Mouse (Mus musculus): ENCODE results near the gene Olfr286.

Olfr286 gene

GRCm38 (mm10) chr15:98234350-98234749, at the start of gene Olfr286:
Olfr286 (minus strand) TSS chr15:98234450.
- no peak for DNase-seq (ENCODE audit: low read depth, low spot score)

- DNase-seq (ENCODE audit: low read depth, low spot score): no peak
These were observed 23.5 kb upstream of the Olfr286 start for GRCm38 (mm10) chr15:98257776-98258175.

- no peak for DNase-seq (ENCODE audit: low read depth, low spot score)
These were observed 22.9 kb upstream of the Olfr286 start, which contains the start of gene H1fnt for GRCm38 (mm10) chr15:98257193-98257592. H1fnt (minus strand) TSS chr15:98257293.

GRCm38 (mm10) chr15:98256271-98256670, 22.0 kb upstream of the Olfr286 start:
- peak; percentile 26 for DNase-seq (ENCODE audit: low read depth, low spot score)

GRCm38 (mm10) chr15:98235442-98235841, 1.2 kb upstream of the Olfr286 start:
- DNase-seq (ENCODE audit: low read depth, low spot score): no peak

GRCm38 (mm10) chr15:98226096-98226495, 8.2 kb downstream of the Olfr286 start:
- DNase-seq (ENCODE audit: low read depth, low spot score): no peak

- no peak for DNase-seq (ENCODE audit: low read depth, low spot score)
These were observed 8.6 kb downstream of the Olfr286 start for GRCm38 (mm10) chr15:98225610-98226009.

GRCm38 (mm10) chr15:98222377-98222776, 11.9 kb downstream of the Olfr286 start:
- no peak for DNase-seq (ENCODE audit: low read depth, low spot score)

GRCm38 (mm10) chr15:98220877-98221276, 13.4 kb downstream of the Olfr286 start, which contains the start of the genes Gm44579 and Olfr287:
Gm44579 (minus strand) TSS chr15:98220977.
Olfr287 (minus strand) TSS chr15:98221056.
- DNase-seq (ENCODE audit: low read depth, low spot score): no peak

- DNase-seq (ENCODE audit: low read depth, low spot score): no peak
These were observed 20.1 kb downstream of the Olfr286 start for GRCm38 (mm10) chr15:98214130-98214529.

- DNase-seq (ENCODE audit: low read depth, low spot score): no peak
These were observed 20.8 kb downstream of the Olfr286 start for GRCm38 (mm10) chr15:98213336-98213870.

GRCm38 (mm10) chr15:98209676-98210075, 24.6 kb downstream of the Olfr286 start:
- DNase-seq (ENCODE audit: low read depth, low spot score): no peak

- no peak for DNase-seq (ENCODE audit: low read depth, low spot score)
These were observed 38.8 kb downstream of the Olfr286 start, which contains the start of gene Olfr288 for GRCm38 (mm10) chr15:98195442-98195841. Olfr288 (minus strand) TSS chr15:98195542.

GRCm38 (mm10) chr15:98184456-98184855, 49.8 kb downstream of the Olfr286 start:
- peak; percentile 21 for DNase-seq (ENCODE audit: low read depth, low spot score)

- DNase-seq (ENCODE audit: low read depth, low spot score): peak; percentile 12
These were observed 52.2 kb downstream of the Olfr286 start for GRCm38 (mm10) chr15:98181856-98182570.

- DNase-seq (ENCODE audit: low read depth, low spot score): peak; percentile 98
These were observed 53.0 kb downstream of the Olfr286 start for GRCm38 (mm10) chr15:98181132-98181711.

- DNase-seq (ENCODE audit: low read depth, low spot score): peak; percentile 12
These were observed 53.6 kb downstream of the Olfr286 start for GRCm38 (mm10) chr15:98180567-98181131.

GRCm38 (mm10) chr15:98177320-98177719, 56.9 kb downstream of the Olfr286 start:
- no peak for DNase-seq (ENCODE audit: low read depth, low spot score)
